Mouse (Mus musculus): Measurements from ENCODE around the gene Defb25. TPM values are rescaled to one million over a fixed set of nuclear protein-coding genes. Genes with fewer than 3 reads are reported as not detected.
"Not testable (repeated sequence)": the region's sequence is repeated elsewhere in the genome, so short reads cannot be mapped to it uniquely, and the experiment has no call there.

Defb25 gene
- not detected in 2 replicates for polyA plus RNA-seq (2014; fragmentation: Nextera tagmentation; extraction: Ambion mirVana)

GRCm38 (mm10) chr2:152622953-152623352 is at the start of gene Defb25:
Gene Defb25 (minus strand): TSS chr2:152623053.
- Histone ChIP-seq H3K36me3 (ENCODE audit: control insufficient read depth, insufficient read depth, low read length) (no peaks in the 10 kb centered on the region), H3K4me1 (replicated peaks; ENCODE audit: control insufficient read depth, insufficient read depth, low read length) (peaks cover 7% of the 10 kb centered on the region; the same call in 1 of the 2 replicates), H3K27ac (ENCODE audit: low read depth, low read length) (no peak within 1 kb of the TSS), H3K9ac (ENCODE audit: low read length) (no peak within 1 kb of the TSS), H3K9me3 (ENCODE audit: control insufficient read depth, low read length) (no peaks in the 10 kb centered on the region), H3K4me2 (ENCODE audit: low read depth, low read length, severe bottlenecking) (no peak within 1 kb of the TSS), H3K27me3 (ENCODE audit: control insufficient read depth, insufficient read depth, low read length) (peaks cover 26% of the 10 kb centered on the region), H3K4me3 (ENCODE audit: low read depth, low read length) (no peak within 1 kb of the TSS)
- no peak for DNase-seq (ENCODE audit: low spot score)
- ATAC-seq (replicated peaks; ENCODE audit: low FRiP score), result no peak
- WGBS, result 83% methylated on average over 7 of the region's 7 CpGs

DNA sequence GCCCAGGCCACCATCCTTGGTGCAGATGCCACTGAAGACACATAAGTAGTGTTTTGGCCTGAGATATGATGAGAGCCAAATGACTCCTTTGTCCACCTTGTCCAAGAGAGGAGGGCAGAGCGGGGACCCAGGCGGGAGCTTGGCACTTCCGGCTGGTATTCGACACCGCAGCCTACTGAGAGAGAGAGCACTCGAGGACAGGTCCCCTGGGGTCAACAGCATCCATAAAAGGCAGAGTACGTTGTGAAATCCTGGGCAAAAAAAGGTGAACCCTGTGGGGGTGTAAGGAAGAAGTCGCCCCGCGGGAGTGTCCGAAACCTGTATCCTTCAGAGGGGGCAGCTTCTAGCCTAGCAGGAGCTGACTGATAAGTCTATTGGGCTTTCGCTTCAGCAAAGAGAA is 49.3 kb upstream of the Defb25 start:
- Histone ChIP-seq H3K27ac (ENCODE audit: low read depth, low read length) (no peak overlapping the region), H3K36me3 (ENCODE audit: control insufficient read depth, insufficient read depth, low read length) (peaks cover 4% of the 10 kb centered on the region; the same call in 1 of the 2 replicates), H3K4me3 (ENCODE audit: low read depth, low read length) (no peak overlapping the region), H3K9ac (ENCODE audit: low read length) (no peak overlapping the region), H3K27me3 (ENCODE audit: control insufficient read depth, insufficient read depth, low read length) (no peaks in the 10 kb centered on the region), H3K4me1 (replicated peaks; ENCODE audit: control insufficient read depth, insufficient read depth, low read length) (peaks cover 11% of the 10 kb centered on the region), H3K4me2 (ENCODE audit: low read depth, low read length, severe bottlenecking) (0 out of 2 replicates have a peak overlapping the region, but pooled peaks have one; percentile 74), H3K9me3 (ENCODE audit: control insufficient read depth, low read length) (no peaks in the 10 kb centered on the region)
- no peak for DNase-seq (ENCODE audit: low spot score)
- ATAC-seq (replicated peaks; ENCODE audit: low FRiP score), result no peak
- WGBS, result 90% methylated on average over 12 of the region's 12 CpGs

- ATAC-seq (replicated peaks; ENCODE audit: low FRiP score) (no peak), DNase-seq (ENCODE audit: low spot score) (no peak)
- no peaks in the 10 kb centered on the region for H3K9me3 ChIP-seq (ENCODE audit: control insufficient read depth, low read length)
- peaks cover 11% of the 10 kb centered on the region for H3K4me1 ChIP-seq (replicated peaks; ENCODE audit: control insufficient read depth, insufficient read depth, low read length)
- 51% methylated on average over 5 of the region's 5 CpGs for WGBS
- H3K27me3 ChIP-seq (ENCODE audit: control insufficient read depth, insufficient read depth, low read length), result no peaks in the 10 kb centered on the region
- peak overlapping the region; percentile 74; the same call in 1 of the 2 replicates for H3K4me2 ChIP-seq (ENCODE audit: low read depth, low read length, severe bottlenecking)
- no peak overlapping the region for H3K27ac ChIP-seq (ENCODE audit: low read depth, low read length)
- H3K9ac ChIP-seq (ENCODE audit: low read length), result no peak overlapping the region
- H3K4me3 ChIP-seq (ENCODE audit: low read depth, low read length), result 0 out of 2 replicates have a peak overlapping the region, but pooled peaks have one; percentile 81
- H3K36me3 ChIP-seq (ENCODE audit: control insufficient read depth, insufficient read depth, low read length), result peaks cover 3% of the 10 kb centered on the region; the same call in 1 of the 2 replicates
Observed at GRCm38 (mm10) chr2:152671642-152671999, 48.8 kb upstream of the Defb25 start.

DNA sequence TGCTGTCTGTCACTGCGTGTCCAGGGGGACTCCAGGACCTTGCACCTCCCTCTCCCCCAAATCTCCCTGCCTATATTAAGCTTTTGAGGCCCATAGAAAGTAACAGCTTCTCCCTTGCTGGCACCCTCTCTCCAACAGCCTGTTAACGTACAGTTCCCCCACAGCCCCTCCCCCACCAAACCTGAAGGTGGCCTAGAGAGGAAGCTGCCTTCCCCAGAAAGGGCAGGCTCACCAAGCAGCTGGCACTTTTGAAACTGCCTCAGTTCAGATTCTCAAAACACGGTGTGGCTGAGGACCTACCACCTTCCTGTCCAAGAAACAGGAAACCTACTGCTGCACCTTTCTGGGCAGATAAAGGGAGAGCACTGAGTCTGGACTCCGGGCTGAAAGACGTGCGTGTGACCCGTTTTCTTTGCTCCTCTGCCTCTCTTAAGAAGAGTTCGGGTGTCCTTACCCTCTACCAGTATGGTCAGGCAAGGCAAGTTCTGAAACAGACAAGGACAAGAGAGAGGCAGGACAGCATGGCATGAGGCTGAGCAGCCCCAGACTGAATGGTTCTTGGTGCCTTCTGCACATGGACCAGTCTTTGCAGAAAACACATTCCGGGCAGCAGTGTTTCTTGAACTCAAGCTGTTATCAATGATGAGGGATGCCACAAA is 48.3 kb upstream of the Defb25 start:
- Histone ChIP-seq H3K4me2 (ENCODE audit: low read depth, low read length, severe bottlenecking) (peak overlapping the region; percentile 74), H3K4me1 (replicated peaks; ENCODE audit: control insufficient read depth, insufficient read depth, low read length) (peaks cover 11% of the 10 kb centered on the region), H3K27me3 (ENCODE audit: control insufficient read depth, insufficient read depth, low read length) (no peaks in the 10 kb centered on the region), H3K9me3 (ENCODE audit: control insufficient read depth, low read length) (no peaks in the 10 kb centered on the region), H3K27ac (ENCODE audit: low read depth, low read length) (no peak overlapping the region), H3K4me3 (ENCODE audit: low read depth, low read length) (peak overlapping the region; percentile 81), H3K9ac (ENCODE audit: low read length) (peak overlapping the region; percentile 88), H3K36me3 (ENCODE audit: control insufficient read depth, insufficient read depth, low read length) (peaks cover 3% of the 10 kb centered on the region; the same call in 1 of the 2 replicates)
- WGBS, result 68% methylated on average over 9 of the region's 9 CpGs
- ATAC-seq (replicated peaks; ENCODE audit: low FRiP score) (no peak), DNase-seq (ENCODE audit: low spot score) (no peak)

- under 1% methylated on average over 46 of the region's 46 CpGs for WGBS
- peak overlapping the region; percentile 74 for H3K4me2 ChIP-seq (ENCODE audit: low read depth, low read length, severe bottlenecking)
- H3K4me1 ChIP-seq (replicated peaks; ENCODE audit: control insufficient read depth, insufficient read depth, low read length), result peaks cover 11% of the 10 kb centered on the region
- H3K9me3 ChIP-seq (ENCODE audit: control insufficient read depth, low read length), result no peaks in the 10 kb centered on the region
- H3K9ac ChIP-seq (ENCODE audit: low read length), result peak overlapping the region; percentile 88
- no peaks in the 10 kb centered on the region; the same call in 1 of the 2 replicates for H3K36me3 ChIP-seq (ENCODE audit: control insufficient read depth, insufficient read depth, low read length)
- peak; percentile 79 for DNase-seq (ENCODE audit: low spot score)
- H3K4me3 ChIP-seq (ENCODE audit: low read depth, low read length), result peak overlapping the region; percentile 81
- ATAC-seq (replicated peaks; ENCODE audit: low FRiP score), result peak; percentile 82
- peak overlapping the region; percentile 92 for H3K27ac ChIP-seq (ENCODE audit: low read depth, low read length)
- H3K27me3 ChIP-seq (ENCODE audit: control insufficient read depth, insufficient read depth, low read length), result no peaks in the 10 kb centered on the region
Observed at GRCm38 (mm10) chr2:152669639-152670484, 47.0 kb upstream of the Defb25 start.

DNA sequence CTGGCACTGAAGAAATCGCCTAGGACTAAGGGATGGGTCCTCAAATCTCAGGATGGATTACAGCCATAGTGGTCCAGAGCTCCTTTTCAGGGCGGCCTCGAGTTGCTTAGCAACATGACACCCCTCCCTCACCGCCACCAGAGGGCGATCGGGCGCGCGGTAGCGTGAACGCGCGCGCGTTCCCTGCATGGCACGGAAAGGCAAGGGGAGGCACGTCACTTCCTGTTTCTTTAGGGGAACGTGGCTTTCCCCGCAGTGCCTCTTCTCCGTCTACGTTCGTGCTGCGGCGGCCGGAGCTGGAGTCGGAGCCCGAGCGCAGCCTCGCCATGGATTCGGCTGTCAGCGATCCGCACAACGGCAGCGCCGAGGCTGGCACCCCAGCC is 46.4 kb upstream of the Defb25 start, which contains the start of gene H13:
Gene H13, plus strand, starts transcription at position 206 of the 383 bp plus-strand sequence.
- peak within 1 kb of the TSS; percentile 92 for H3K27ac ChIP-seq (ENCODE audit: low read depth, low read length)
- H3K4me1 ChIP-seq (replicated peaks; ENCODE audit: control insufficient read depth, insufficient read depth, low read length), result peaks cover 11% of the 10 kb centered on the region
- H3K36me3 ChIP-seq (ENCODE audit: control insufficient read depth, insufficient read depth, low read length), result no peaks in the 10 kb centered on the region; the same call in 1 of the 2 replicates
- DNase-seq (ENCODE audit: low spot score), result peak; percentile 97
- peak; percentile 83 for ATAC-seq (replicated peaks; ENCODE audit: low FRiP score)
- H3K9me3 ChIP-seq (ENCODE audit: control insufficient read depth, low read length), result no peaks in the 10 kb centered on the region
- peak within 1 kb of the TSS; percentile 74 for H3K4me2 ChIP-seq (ENCODE audit: low read depth, low read length, severe bottlenecking)
- no peaks in the 10 kb centered on the region for H3K27me3 ChIP-seq (ENCODE audit: control insufficient read depth, insufficient read depth, low read length)
- peak within 1 kb of the TSS; percentile 88 for H3K9ac ChIP-seq (ENCODE audit: low read length)
- H3K4me3 ChIP-seq (ENCODE audit: low read depth, low read length), result peak within 1 kb of the TSS; percentile 81
- WGBS, result under 1% methylated on average over 35 of the region's 35 CpGs

- not testable (repeated sequence) for H3K27me3 ChIP-seq (ENCODE audit: control insufficient read depth, insufficient read depth, low read length); H3K9ac ChIP-seq (ENCODE audit: low read length); ATAC-seq (replicated peaks; ENCODE audit: low FRiP score); H3K4me1 ChIP-seq (replicated peaks; ENCODE audit: control insufficient read depth, insufficient read depth, low read length); H3K4me2 ChIP-seq (ENCODE audit: low read depth, low read length, severe bottlenecking); H3K4me3 ChIP-seq (ENCODE audit: low read depth, low read length); H3K36me3 ChIP-seq (ENCODE audit: control insufficient read depth, insufficient read depth, low read length); DNase-seq (ENCODE audit: low spot score); H3K9me3 ChIP-seq (ENCODE audit: control insufficient read depth, low read length); H3K27ac ChIP-seq (ENCODE audit: low read depth, low read length)
- 77% methylated on average over 3 of the region's 3 CpGs for WGBS
Observed at GRCm38 (mm10) chr2:152666191-152666590, 43.3 kb upstream of the Defb25 start.

DNA sequence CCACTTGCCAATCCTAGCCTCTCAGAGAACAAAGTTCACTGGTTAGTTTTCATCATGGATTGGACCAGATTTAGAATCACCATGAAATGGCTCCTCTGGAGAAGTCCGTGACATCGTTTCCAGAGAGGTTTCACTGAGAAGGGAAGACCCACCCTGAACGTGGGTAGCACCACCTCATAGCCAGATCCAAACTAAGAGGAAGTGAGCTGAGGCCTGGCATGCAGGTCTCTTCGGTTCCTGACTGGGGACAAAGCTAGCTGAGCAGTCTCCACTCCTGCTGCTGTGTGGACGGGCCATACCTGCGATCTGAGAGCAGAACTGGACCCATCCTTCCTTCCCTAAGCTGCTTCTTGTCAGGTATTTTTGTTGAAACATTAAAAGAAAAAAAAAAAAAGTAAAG is 38.3 kb upstream of the Defb25 start:
- 85% methylated on average over 6 of the region's 6 CpGs for WGBS
- Histone ChIP-seq H3K9me3 (ENCODE audit: control insufficient read depth, low read length) (no peaks in the 10 kb centered on the region), H3K27me3 (ENCODE audit: control insufficient read depth, insufficient read depth, low read length) (no peaks in the 10 kb centered on the region), H3K36me3 (ENCODE audit: control insufficient read depth, insufficient read depth, low read length) (no peaks in the 10 kb centered on the region), H3K27ac (ENCODE audit: low read depth, low read length) (no peak overlapping the region), H3K4me1 (replicated peaks; ENCODE audit: control insufficient read depth, insufficient read depth, low read length) (no peaks in the 10 kb centered on the region), H3K9ac (ENCODE audit: low read length) (no peak overlapping the region), H3K4me3 (ENCODE audit: low read depth, low read length) (no peak overlapping the region), H3K4me2 (ENCODE audit: low read depth, low read length, severe bottlenecking) (no peak overlapping the region)
- no peak for ATAC-seq (replicated peaks; ENCODE audit: low FRiP score)
- DNase-seq (ENCODE audit: low spot score), result no peak

Measured in forebrain, embryonic 11.5 days (tissue).